Mouse (Mus musculus) myocyte (in vitro differentiated cells): ENCODE data around the gene Gtf2h4.

Experiments
- MYOD1 ChIP-seq, 3 experiments: IDR thresholded peaks; one replicate each; pipeline ENCODE4 v1.6.1; 2011; ENCODE audit warnings: control low read depth in 2 of 3, low read depth in 2 of 3, mild to moderate bottlenecking in 2 of 3, moderate library complexity in 1 of 3; ENCODE audit not compliant: insufficient read length in 2 of 3, control insufficient read depth in 1 of 3
- POLR2A ChIP-seq: IDR thresholded peaks from one replicate; pipeline ENCODE4 v1.6.1; 2011; ENCODE audit warnings: low read depth, mild to moderate bottlenecking, control low read depth, moderate library complexity; ENCODE audit not compliant: insufficient read length
- SRF ChIP-seq: IDR thresholded peaks from one replicate; pipeline ENCODE4 v1.6.1; 2011; ENCODE audit warnings: low read depth; ENCODE audit not compliant: control insufficient read depth, insufficient read length
- TCF12 ChIP-seq: IDR thresholded peaks from one replicate; pipeline ENCODE4 v1.6.1; 2011; ENCODE audit warnings: mild to moderate bottlenecking, control low read depth; ENCODE audit not compliant: poor library complexity, insufficient read depth, severe bottlenecking

GRCm38 (mm10) chr17:35716114-35716513, 42.6 kb upstream of the Gtf2h4 start:
- TF ChIP-seq POLR2A (no peak), SRF (no peak), TCF12 (no peak), MYOD1 (IDR thresholded peaks at IDR 0.05; ENCODE audit: control insufficient read depth in 1 of 3, insufficient read length in 2 of 3, low read depth in 2 of 3) (no peak)
